Mouse (Mus musculus) kidney, postnatal 25 days (tissue): ENCODE measurements around the gene Ddx58.
A peak's percentile ranks its signal among the peaks of the same experiment; 100 is the strongest.

ENCODE experiments used
- DNase-seq, 2 experiments: peaks; one replicate each; pipeline ENCODE4 v3.0.0; 2021; ENCODE audit warnings: mixed read lengths in 2 of 2

The Ddx58 gene

DNA sequence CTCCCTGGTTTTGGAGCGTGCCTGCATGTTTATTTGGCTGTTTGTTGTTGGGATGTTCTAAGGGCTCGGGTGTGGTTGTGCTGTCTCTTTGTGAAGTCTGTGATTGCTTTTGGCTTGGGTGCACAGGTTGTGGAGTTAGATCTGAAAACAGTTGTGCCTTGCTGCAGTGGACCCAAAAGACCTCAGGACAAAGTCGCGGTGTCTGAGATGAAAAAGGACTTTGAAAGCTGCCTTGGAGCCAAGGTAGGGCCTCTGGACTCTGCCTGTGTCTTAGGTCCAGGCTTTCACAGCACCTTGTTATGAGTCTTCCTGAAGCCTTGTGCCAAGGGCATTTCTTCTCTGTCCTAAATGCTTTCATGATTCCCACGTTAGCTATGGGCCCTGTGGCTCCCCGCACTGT, 59.6 kb downstream of the Ddx58 start:
- DNase-seq = peak; percentile 64 to 85

- DNase-seq = no peak
Observed at GRCm38 (mm10) chr4:40178584-40178983, 61.0 kb downstream of the Ddx58 start.

- DNase-seq = no peak
Observed at GRCm38 (mm10) chr4:40174321-40174720, 65.3 kb downstream of the Ddx58 start.

- DNase-seq = no peak
Observed at GRCm38 (mm10) chr4:40172336-40172735, 67.3 kb downstream of the Ddx58 start.

GRCm38 (mm10) chr4:40171477-40171876, 68.2 kb downstream of the Ddx58 start:
- no peak for DNase-seq

- no peak for DNase-seq
Observed at GRCm38 (mm10) chr4:40163646-40164045, 76.0 kb downstream of the Ddx58 start.

- DNase-seq = no peak
Observed at GRCm38 (mm10) chr4:40160591-40161434, 78.8 kb downstream of the Ddx58 start.

DNA sequence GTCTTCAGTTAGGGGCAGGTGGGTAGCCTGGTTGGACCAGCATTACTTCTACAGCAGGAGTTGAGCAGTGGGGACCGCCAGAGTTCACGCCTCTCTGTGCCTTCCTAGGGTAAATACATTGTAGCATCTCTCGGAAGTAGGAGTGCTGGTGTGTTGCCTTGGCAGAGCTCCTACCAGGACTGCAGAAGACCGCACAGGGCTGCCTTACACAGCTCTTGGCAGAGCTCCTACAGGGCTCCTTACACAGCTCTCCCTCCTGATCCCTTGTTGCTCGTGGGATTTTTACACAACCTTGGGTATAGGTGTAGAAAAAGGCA, 81.4 kb downstream of the Ddx58 start:
- no peak for DNase-seq

DNA sequence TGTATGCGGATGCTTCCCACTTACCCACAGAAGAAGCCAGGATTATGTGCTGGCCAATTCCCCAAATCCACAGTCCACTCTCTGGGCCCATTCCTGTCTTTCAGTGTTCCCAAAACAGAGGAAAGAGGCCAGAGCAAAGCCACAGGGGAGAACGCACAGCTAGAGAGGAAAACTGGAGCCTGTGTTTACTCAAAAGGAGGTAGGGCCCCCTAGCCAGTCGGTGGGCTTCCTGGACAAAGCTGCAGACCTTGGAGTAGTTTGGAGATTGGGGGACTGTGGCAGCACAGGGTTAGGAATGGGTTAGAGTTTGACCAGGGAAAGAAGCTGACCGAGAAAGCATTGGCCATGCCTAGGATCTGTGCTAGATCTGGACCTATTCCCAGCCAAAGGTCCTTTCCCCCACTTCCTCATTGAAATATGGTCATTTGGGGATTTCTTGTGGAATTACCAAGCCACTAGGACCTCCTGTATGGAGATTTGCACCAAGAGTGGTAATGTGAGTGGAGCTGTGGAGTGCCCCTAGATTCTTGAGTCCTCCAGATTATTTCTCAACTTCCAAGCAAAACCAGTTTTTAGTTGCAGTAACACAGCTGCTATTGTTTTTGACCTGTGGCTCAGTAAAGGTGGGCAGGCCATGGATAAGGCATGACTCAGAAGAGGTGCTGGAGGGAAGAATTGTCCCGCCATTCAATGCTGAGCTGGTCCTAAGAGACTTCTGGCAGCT, 82.0 kb downstream of the Ddx58 start:
- DNase-seq = no peak

DNA sequence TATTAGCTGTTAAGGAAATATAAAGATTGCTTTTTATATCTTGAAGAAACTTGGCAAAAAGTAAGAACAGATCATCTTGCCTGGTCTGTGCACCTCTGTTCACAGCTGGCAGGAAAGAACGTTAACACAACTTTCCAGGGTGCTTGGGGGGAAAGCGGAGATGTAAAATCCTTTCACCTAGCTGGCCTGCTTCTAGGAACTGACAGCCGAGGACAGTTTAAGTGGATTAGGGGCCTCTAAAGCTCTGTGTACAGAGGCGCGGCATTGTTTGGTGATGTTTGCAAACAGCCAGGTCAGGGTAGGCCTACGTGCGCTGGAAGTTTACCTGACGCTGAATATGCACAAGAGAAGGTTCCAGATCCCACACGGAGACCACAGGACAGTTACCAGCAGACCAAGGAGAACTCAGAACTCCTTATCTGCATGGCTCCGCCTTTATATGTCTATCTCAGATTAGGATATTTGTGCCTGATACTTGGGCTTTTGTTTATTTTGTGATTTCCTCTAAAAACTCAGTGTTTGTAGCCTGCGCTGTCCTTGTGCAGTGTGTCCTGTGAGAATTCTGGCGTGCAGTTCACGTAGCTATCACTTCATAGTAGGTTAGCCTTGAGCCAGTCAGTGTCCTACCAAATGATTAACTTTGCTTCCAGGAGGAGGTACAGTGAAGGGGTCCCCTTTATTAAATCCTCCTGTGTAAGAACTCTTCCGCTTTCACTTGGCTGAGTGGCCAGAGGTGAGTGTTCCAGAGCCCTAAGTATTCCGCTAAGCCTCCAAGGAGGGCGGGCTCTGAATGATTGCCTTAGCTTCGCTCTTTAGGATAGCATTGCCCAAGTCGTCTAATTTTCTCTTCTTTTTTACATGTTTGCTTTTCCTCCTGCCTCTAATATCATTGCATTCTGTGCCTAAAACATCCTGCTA, 82.8 kb downstream of the Ddx58 start:
- no peak for DNase-seq

DNA sequence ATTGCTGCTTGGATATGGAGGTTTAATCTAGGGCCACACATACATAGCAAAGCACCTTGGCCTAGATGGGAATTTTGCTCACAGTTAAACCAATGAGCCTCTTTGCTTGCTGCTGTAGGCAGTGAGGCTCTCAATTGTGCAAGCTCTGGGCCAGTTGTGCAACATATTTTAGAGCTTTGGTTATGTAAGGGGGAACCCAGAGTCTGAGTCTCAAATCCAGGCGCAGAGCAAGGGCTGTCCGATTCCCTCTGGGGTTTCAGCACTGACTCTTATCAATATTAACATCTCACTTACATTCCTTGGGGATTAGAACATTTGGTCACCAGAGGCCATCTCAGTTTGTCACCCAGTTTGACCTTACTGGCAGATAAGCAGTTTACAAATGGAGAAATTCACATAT, 83.5 kb downstream of the Ddx58 start:
- peak in 1 of 2 experiments; percentile 63 for DNase-seq

DNA sequence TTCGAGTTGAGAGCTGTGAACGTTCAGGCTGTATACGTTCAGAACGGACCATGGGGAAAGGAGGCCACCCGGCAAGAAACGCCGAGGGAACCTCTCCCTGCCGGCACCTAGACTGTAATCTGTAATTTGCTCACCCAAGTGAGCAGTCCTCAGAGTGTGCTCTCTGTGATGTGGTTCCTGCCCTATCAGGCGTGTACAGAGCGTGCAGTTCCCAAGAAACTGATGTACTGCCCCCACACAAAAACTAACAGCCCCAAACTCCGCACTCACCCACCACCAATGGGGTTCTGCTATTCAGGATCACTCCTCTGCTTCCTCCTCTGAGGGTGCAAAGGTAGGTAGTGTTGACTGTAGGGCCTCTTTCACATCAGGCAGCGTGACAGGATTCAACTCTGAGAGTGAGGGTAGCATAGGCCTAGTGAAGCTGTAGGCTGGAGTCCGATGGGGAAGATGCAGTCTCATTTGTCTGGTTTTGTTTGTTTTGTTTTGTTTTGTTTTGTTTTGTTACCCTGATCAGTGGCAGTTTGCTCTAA, 84.1 kb downstream of the Ddx58 start:
- no peak for DNase-seq

DNA sequence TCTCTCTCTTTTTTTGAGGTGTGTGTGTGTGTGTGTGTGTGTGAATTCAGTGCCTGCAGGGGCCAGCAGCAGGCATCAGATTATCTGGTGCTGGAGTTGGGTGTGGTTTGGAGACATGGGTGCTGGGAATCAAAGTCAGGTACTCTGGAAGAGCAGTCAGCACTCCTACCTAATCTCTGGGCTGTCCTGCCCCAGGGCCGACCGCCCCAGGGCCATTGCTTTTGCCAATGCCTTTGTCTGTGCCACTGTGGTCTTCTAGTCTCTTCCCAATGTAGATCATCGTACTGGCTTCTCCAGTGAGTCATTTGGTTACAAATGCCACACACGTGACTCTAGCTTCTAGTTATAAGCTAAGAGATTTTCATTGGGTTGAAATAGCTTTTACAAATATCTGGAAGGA, 84.9 kb downstream of the Ddx58 start:
- no peak for DNase-seq
